Mouse (Mus musculus): ENCODE data around the gene Aldh1a7. TPM values are rescaled to one million over a fixed set of nuclear protein-coding genes. Genes with fewer than 3 reads are reported as not detected.
"Not testable (repeated sequence)": the region's sequence is repeated elsewhere in the genome, so short reads cannot be mapped to it uniquely, and the experiment has no call there.

The Aldh1a7 gene
- polyA plus RNA-seq (2017; shearing (Covaris generic)): not detected

DNA sequence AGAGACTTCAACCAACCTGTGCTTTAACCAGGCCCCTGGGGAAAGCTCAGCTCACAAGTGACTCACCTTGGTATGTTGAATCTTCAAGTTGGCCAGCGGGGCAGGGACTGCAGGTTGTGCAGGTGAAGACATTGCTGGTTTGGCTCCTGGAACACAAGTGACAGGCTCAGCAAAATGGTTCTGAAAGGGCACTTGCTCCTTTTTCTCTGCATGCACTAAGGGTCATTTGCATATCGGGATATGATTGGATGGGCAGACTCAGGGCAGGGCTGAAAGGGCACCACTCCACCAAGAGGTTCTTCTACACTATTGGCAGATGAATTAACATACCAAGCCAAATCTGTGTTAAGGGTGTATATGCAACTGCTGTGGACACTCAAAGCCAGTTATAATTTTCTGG lies at the start of gene Aldh1a7:
Aldh1a7 (minus strand) TSS at position 182 of the 400 bp plus-strand sequence.
- no peak for ATAC-seq

DNA sequence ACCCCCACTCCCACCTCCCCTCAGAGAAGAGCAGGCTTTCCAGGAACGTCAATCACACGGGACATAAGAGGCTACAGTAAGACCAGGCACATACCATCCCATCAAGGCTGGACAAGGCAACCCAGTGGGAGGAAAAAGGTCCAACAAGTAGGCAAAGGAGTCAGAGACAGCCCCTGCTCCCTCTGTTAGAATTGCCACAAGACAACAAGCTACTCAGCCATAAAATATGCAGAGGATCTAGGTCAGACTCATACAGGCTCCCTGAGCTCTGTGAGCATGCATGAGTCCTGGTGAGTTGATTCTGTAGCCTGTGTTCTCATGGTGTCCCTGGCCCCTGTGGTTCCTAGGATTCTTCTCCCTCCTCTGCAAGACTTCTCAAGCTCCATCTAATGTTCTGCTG lies 48.3 kb upstream of the Aldh1a7 start:
- ATAC-seq: no peak

DNA sequence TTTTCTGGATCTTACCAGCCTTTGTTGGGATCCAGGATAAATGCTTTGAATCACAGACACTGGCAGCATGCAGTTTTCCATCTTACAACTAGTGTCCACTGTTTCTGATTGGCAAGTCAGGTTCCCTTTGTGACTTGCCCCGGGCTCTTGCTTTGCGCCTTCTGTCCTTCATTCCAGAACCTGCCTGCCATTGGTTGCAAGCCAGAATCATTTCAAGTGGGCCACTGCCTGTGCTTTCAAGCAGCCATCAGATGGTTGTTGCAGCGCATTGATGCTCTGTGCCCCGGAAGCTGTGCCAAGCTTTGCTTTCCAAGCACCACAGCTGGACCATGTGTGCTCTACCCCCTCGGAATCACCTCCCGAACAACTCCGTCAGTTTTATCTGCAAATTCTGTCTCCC lies 46.6 kb upstream of the Aldh1a7 start:
- no peak for ATAC-seq

DNA sequence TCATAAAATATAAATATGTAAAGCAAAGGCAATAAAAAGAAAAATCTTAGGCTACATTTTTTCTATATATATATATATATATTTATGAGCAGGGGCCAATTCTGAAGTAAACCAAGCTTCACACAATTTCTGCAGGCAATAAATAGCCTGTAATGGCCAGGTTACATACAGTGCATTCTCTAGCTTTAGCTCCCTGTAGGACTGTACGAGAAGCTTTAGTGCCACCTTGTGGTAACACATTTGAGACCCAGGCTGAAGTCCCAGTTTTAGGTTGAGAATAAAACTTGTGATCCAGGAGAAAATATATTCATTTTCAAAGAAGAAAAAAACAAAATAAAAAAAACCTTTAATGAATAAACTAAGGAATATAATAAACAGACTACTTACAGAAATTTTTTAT lies 36.9 kb upstream of the Aldh1a7 start:
- ATAC-seq: no peak

DNA sequence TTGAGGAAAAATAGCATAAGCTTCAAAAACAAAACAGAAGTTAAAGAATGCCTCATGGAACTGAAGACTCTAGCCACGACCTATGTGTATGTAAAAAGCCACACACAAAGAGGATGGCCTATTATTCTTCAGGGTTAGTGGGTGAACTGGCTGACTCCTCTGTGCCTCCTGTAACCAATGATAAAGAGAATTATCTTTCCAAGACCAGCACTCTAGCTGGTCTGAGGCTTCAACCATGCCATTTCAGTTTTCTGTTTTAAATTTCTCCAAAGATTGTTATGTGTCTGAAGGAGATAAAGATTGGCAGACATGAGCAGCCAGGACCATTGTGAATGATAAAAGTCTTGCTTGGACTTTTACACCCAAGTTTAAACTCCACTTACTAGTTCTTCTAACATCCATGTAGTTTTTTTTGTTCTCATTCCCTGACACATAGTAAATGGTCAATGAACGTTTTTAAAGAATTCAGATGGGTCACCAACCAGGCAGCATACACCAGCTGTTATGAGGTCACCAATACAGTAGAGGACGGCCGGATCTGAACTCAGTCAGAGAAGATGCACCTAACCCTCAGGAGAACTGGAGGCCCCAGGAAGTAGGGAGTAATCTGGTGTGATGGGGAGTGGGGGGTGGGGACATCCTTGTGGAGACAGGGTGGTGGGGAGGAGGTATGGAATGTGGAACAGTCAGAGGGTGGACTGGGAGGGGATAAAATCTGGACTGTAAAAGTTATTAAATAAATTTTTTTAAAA lies 34.5 kb upstream of the Aldh1a7 start:
- no peak for ATAC-seq

DNA sequence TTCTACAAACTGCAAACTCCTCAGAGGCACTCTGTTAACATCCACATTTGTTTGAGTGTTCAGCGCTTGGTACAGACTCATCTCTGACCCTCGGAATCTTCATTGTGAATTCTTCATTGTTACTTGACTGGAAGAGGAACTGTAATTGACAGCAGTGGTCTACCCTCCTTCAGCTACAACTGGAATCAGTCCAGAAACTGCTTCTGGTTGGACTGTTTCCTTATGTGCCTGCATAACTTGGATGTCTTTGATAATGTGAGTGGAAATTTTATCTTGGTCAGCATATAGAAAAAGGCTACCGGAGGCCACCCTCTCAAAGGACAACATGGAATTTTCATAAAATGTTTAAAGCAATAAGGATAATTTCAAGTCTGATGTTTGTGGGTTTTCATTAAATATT lies 33.8 kb upstream of the Aldh1a7 start:
- ATAC-seq: no peak

DNA sequence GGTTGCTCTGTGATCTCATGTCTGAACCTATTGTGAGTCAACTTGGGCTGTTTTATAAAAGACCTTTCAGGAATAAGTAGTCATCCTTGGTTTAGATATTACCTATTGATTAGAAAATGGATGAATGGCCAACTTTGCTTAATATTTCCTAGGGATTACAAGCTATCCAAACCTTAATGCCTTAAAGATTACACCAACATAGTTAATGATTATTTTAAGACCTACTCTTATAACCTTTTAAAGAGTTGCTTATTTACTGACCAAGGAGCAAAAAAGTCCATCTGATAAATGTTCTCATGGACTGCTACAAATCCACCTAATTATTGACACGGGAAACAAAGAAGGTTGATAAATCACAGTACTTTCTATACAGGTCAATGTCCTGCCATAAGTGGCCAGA lies 17.3 kb upstream of the Aldh1a7 start:
- ATAC-seq: no peak

DNA sequence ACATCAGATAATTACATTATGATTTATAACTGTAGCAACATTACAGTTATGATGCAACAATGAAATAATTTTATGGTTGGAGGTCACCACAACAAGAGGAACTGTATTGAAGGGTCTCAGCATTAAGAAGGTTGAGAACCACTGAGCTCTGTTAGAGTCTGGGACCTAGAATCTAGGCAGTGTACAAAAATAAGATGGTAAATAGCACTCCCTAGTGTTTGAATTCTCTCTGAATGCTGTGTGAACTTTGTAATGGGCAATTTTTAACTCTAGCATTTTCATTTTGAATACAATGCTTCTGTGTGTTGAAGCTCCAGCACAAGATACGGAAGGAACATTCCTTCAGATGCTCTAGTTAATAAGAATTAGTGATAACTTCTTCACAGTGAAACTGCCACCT lies 916 bp upstream of the Aldh1a7 start:
- no peak for ATAC-seq

DNA sequence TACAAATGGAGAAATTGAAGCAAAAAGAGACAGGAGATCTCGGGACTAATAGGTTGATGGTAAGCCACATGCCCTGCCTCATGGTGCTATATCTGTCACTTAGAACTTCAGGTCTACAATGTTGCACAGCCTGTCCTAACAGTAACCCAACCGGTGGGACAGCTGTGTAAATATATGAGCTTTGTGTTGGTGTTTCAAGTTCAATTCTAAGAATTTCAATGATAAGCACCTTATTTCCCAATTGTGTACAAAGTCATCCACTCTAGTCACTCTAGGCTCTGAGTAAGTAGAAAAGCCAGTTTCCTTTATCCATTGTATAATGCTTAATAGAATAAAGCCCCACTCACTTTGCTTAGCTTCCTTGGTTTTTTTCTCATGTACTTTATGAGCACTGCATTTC lies 4.4 kb downstream of the Aldh1a7 start:
- no peak for ATAC-seq

DNA sequence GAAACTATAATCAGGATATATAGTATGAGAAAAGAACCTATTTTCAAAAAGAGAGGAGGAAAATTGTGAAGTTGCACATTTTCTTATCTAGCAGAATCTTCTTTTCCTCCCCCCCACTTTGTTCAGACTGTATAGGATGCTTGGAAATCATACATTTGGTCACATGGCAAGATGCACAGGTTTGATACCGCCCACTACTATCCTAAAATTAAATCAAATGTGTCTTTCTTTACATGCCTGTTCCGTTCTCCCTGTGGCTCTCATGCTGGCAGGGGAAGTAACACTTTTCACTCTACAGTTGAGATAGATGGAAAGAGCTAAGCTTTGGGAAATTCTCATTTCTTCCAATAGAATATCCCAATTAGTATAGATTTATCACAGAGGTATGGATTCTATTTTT lies 7.1 kb downstream of the Aldh1a7 start:
- ATAC-seq: no peak

DNA sequence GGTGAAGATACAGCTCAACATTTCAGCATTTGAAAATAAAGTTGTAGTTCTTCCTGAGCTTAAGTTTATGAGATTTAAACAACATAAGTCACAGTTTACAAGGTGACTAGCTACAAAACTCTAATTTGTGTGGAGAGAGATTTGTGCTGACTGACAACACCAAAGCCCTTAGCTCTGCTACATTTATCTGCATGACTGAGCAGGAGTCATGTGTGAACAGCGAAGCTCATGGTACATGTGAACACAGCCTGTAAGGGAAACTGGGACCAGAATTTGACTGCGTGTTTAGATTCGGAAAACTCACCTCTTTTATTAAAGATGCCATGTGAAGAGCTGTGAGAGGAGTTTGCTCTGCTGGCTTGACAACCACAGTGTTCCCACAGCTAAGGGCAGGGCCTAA lies 11.7 kb downstream of the Aldh1a7 start:
- ATAC-seq: no peak

DNA sequence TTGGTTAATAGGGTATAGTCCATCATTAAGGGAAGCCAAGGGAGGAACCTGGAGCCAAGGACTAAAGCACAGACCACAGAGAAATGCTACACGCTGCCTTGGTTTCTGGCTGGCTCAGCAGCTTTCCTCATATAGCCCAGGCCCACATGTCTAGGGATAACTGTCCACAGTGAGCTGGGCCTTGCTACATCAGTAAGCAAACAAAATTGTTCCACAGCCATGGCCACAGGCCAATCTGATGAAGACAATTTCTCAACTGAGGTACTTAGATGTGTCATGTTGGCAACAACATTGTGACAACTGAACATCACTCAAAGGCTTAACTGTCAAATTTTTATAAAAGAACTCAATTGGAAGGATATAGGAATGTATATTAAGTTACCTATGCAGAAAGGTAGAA lies 12.3 kb downstream of the Aldh1a7 start:
- ATAC-seq: no peak

DNA sequence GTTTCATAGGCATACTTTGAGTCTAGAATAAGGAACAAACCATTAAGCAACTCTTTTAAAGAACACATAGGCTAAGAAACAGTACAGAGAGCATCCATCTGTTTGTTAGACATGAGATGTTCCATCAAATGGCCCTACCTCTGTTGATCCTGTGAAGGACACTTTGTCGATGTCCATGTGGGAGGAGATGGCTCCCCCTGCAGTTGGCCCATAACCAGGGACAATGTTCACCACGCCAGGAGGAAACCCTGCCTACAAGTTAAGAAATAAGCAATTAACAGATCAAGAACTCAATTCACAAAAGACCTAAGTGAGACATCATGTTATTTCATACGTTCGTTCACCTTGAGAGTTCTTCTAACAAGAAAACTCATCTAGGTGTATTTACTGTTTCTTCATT lies 12.8 kb downstream of the Aldh1a7 start:
- no peak for ATAC-seq

DNA sequence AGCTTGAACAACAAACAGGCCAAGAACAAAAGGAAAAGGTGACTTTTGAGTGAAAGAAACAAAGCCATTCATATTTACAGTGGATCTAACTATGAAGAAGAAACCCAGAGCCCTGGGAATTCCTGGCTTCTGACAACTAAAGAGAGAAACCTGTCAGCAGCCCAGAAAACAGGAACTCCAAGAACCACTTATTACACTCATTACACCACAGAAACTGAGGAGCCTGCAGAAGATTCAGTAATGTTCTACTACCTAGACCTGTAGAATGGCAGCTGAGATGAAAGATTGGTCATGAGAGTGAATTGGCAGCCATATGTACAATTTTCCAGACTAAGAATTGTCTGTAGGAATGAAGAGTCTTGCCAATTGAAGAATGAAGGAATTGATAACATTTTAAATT lies 20.2 kb downstream of the Aldh1a7 start:
- no peak for ATAC-seq

DNA sequence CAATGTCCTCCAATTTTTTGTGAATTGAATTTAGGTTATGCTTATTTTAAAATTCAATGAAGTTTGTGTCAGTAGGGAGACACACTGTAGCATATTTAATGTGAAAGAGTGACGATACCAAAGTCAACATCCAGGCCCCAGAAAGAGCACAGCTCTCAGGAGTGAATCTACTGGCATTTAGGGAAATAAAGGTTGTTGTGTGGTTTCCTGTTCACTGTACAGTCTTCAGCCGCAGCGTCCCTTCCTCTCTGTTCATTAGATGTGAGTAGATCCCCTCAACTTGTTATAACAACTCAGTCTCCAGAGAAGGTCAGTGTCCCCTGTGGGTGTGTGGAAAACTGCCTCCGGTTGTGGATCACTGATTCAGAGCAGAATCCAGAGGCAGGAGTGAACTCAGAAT lies 20.6 kb downstream of the Aldh1a7 start:
- ATAC-seq: no peak

DNA sequence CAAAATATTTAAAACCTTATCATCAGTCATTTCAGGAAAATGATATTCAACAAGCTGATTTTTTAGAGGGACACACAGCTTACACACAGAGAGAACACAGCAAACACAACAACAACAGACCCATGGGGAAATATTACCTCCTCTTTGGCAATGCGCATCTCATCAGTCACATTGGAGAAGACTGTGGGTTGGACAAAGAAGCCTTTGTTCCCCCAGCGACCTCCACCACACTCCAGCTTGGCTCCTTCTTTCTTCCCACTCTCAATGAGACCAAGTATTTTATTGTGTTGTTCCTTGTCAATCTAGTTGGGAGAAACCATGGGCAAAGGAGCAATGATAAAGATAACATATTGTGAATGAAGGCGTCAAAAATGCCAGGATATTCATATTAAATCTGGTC lies 25.3 kb downstream of the Aldh1a7 start:
- ATAC-seq: no peak

DNA sequence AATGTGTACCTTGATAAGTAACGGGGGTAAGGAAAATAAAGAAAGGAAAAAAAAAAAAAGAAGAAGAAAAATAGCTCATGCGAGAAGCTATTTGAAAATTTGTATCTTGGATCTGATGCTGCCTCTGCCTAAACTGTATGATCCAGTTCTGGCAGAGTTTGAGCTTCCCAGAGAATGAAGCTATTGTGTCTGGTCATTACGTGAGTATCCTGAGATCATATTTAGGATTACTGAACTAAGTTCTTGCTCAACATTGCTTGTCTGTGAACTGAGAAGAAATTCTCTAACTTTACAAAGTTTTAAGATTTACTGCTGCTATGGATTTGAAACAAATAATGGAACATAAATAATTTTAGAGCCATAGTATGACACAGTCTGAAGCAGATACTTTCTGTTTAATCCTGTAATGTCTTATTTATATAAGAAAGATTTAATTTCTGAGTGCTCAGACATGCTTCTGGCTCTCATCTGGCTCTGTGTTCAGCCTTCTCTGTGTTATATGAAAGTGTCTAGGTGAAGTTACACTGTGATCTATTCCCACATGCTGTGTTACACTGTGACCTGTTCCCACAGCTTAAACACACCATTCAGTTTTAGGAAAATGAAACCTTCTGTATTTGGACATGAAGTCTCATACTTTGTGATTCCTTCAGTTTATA lies 49.5 kb downstream of the Aldh1a7 start:
- no peak for ATAC-seq

DNA sequence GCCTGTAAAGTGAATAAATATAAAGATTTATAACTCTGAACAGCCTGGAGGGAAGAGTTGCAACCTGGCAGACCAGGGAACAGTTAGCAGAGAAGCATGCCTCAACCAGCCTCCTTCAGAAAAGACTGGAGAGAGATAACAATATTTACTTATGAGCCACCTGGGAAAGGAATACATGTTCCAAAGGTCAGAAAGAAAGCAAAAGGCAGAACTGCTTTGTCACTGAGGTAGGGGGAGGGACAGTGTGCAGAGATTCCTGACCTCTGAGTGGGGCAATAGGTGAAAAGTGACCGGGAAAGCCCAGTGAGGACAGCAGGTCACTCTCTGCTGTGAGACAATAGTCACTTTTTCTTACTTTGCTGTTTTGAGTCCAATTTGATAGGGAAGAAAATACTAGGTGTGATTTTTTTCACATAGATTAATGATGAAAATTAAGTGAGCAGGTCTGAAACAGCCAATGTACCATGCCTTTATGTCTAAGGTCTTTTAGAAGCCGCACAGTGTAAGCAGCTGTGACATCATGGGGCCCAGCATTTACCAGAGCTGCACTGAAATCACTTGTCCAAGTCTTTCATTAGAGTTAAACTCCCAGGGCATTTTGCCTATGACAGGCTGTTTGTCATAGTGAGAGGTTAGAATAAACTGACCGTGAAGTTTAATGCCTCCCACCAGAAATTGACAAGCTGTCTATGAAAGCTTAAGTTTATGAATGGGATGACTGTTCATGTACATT lies 73.1 kb downstream of the Aldh1a7 start:
- ATAC-seq: no peak

DNA sequence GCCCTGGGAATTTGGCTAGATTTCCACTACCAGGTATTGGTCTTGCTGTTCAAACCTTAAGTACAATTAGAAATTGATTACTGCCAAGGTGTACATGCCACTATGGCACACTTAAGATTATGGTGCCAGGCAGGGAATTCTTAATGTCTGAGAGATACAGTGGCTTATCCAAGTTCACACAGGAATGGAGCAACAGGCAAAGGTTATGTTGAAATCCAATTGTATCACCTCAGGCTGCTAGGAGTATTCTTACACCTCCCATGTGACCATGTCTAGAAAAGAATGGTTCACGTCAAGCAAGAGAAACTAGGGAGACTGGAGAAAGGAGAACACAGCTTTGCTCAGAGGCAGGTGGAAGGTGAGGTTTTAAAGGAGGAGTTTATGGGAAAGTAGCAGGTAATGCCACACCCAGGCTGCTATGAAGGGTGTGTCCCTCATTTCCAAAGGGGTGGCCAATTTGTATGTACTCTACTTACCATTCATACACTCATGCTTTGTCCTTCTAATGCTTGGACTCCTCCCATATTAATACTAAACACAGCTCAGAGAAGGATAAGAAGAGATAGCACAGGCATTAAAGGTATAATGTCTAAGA lies 74.2 kb downstream of the Aldh1a7 start:
- ATAC-seq: no peak

DNA sequence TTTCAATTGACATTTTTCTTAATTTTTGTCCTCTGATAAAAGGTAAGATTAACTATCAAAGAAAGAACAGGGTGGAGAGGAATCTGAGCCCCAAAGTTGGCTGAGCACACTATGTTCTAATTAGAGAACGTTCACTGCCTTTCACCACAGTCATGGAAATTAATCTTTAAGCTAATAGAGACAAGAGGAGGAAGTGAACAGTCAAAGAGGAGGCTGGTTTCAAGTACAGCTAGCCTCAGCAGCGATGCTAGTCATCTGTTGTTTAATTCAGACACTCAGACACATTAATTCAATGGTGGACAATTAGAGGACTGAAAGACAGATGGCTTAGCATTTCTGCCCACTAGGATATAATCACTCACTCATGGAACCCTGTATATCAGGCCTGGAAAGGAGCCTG lies 77.4 kb downstream of the Aldh1a7 start:
- ATAC-seq: no peak

DNA sequence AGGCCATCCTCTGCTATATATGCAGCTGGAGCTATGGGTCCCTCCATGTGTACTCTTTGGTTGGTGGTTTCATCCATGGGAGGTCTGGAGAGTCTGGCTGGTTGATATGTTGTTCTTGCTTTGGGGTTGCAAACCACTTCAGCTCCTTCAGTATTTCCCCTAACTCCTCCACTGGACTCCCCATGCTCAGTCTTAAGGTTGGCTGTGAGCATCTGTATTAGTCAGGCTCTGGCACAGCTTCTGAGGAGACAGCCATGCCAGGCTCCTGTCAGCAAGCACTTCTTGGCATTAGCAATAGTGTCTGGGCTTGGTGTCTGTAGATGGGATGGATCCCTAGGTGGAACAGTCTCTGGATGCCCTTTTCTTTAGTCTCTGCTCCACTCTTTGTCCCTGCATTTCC lies 79.9 kb downstream of the Aldh1a7 start:
- not testable (repeated sequence) for ATAC-seq

DNA sequence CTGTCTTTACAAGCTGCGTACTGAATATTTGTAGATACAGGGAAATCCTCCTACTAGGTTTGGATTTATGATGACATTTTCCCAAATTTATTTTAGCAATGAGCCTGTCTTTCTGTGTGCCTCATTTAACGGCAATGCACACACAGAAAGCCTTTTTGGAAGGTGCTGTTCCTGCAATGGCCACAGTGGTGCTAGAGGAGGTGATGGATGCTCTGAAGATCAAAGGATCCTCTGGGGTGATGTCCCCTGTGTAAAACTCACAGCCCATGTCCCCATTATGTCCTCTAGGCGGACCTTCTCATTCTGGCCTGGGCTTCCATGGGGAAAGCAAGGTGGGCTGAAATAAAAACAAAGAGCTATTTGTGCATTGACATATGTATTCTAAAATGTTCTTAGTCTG lies 83.0 kb downstream of the Aldh1a7 start:
- no peak for ATAC-seq
